Mouse (Mus musculus): ENCODE measurements around the gene Fbn1. TPM values are rescaled to one million over a fixed set of nuclear protein-coding genes. Genes with fewer than 3 reads are reported as not detected.
"Not testable (repeated sequence)": the region's sequence is repeated elsewhere in the genome, so short reads cannot be mapped to it uniquely, and the experiment has no call there.

Gene Fbn1
- polyA plus RNA-seq, 1 experiment from 2014 or later: 16.8 TPM

DNA sequence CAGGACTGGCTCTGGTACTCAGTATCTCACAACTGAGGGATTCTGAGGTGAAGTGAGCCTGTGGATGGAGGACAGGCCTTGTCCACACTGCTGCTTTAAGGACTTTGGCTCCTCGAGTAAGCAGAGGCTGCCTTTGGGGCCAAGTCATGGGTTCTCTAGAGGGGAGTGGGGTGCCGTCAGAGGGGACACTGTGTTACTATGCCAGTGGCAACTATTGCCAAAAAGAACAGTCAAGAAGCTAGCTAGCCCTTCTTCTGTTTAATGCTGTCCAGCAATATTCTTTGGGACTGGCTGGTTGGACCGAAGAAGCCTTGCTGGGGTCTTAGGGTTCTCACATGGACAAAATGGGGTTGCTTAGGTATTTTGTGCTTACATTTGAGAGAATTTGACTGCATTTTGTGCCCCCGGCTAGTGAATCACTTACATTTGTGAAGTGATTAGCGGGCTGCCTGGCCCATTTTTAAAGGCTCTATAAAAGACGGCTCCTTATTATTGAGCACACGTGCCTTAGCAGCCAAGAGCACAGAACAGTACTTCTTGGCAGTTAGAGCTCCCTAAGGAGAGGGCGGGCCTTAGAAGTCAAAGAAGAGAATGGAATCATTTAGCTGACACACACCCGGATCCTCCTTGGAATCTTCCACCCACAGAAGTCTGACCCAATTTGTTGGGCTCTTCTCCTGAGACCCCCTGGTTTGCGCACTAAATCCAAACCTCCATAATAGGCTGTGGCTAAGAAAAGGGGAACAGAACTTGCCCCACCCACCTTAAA, 217.4 kb downstream of the Fbn1 start:
- 0 out of 2 replicates have a peak, but pooled peaks cover 2% of the 10 kb centered on the region for H3K4me1 ChIP-seq (replicated peaks)
- no peaks in the 10 kb centered on the region for H3K27me3 ChIP-seq
- H3K4me2 ChIP-seq: no peak overlapping the region
- H3K9ac ChIP-seq: no peak overlapping the region
- no peaks in the 10 kb centered on the region for H3K36me3 ChIP-seq
- no peak for ATAC-seq (replicated peaks; ENCODE audit: insufficient number of reproducible peaks, insufficient read depth, low FRiP score, low read depth)
- 80% methylated on average over 10 of the region's 10 CpGs for WGBS
- no peak overlapping the region for H3K4me3 ChIP-seq
- no peaks in the 10 kb centered on the region for H3K9me3 ChIP-seq (replicated peaks)
- no peak overlapping the region for H3K27ac ChIP-seq

- Histone ChIP-seq H3K4me2 (no peak overlapping the region), H3K27me3 (no peaks in the 10 kb centered on the region), H3K9me3 (replicated peaks) (no peaks in the 10 kb centered on the region), H3K4me1 (replicated peaks) (no peaks in the 10 kb centered on the region), H3K4me3 (no peak overlapping the region), H3K27ac (no peak overlapping the region), H3K36me3 (no peaks in the 10 kb centered on the region), H3K9ac (no peak overlapping the region)
- ATAC-seq (replicated peaks; ENCODE audit: insufficient number of reproducible peaks, insufficient read depth, low FRiP score, low read depth): no peak
- 87% methylated on average over 4 of the region's 4 CpGs for WGBS
These were observed 222.0 kb downstream of the Fbn1 start for GRCm38 (mm10) chr2:125285777-125286176.

GRCm38 (mm10) chr2:125282334-125283206, 225.2 kb downstream of the Fbn1 start:
- no peak overlapping the region for H3K27ac ChIP-seq
- WGBS: 47% methylated on average over 14 of the region's 14 CpGs
- H3K4me1 ChIP-seq (replicated peaks): peaks cover 5% of the 10 kb centered on the region; the same call in 1 of the 2 replicates
- H3K4me3 ChIP-seq: no peak overlapping the region
- no peak for ATAC-seq (replicated peaks; ENCODE audit: insufficient number of reproducible peaks, insufficient read depth, low FRiP score, low read depth)
- no peaks in the 10 kb centered on the region for H3K27me3 ChIP-seq
- no peaks in the 10 kb centered on the region for H3K36me3 ChIP-seq
- peak overlapping the region; percentile 19; the same call in 1 of the 2 replicates for H3K4me2 ChIP-seq
- H3K9ac ChIP-seq: no peak overlapping the region
- H3K9me3 ChIP-seq (replicated peaks): no peaks in the 10 kb centered on the region

- not testable (repeated sequence) for H3K27me3 ChIP-seq; H3K4me2 ChIP-seq; H3K4me1 ChIP-seq (replicated peaks); H3K27ac ChIP-seq; H3K9ac ChIP-seq; H3K9me3 ChIP-seq (replicated peaks); ATAC-seq (replicated peaks; ENCODE audit: insufficient number of reproducible peaks, insufficient read depth, low FRiP score, low read depth); H3K4me3 ChIP-seq; H3K36me3 ChIP-seq
- WGBS: 64% methylated on average over 9 of the region's 9 CpGs
These were observed 227.8 kb downstream of the Fbn1 start for GRCm38 (mm10) chr2:125279995-125280394.

DNA sequence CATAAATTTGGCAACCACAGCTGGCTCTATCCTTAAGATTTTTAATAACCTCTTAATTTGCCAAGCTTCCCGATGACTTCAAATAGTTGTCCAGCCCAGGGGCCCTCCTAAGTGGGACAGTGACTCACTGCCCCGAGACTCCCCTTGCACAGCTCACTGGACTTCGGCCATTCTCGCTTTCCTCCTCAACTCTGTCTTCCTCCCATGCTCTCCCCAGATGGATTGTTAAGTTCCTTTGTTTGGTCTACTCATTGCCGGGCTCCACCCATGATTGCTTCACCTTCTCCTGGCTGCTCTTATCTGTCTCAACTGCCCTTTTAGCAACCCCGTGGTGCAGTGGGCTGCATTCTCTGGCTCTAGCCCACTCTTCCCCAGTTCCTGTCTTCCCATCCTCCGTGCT, 229.3 kb downstream of the Fbn1 start:
- WGBS: 52% methylated on average over 7 of the region's 7 CpGs
- no peak; the same call in 1 of the 2 replicates for ATAC-seq (replicated peaks; ENCODE audit: insufficient number of reproducible peaks, insufficient read depth, low FRiP score, low read depth)
- Histone ChIP-seq H3K27ac (no peak overlapping the region), H3K4me1 (replicated peaks) (peaks cover 5% of the 10 kb centered on the region; the same call in 1 of the 2 replicates), H3K9ac (no peak overlapping the region), H3K9me3 (replicated peaks) (no peaks in the 10 kb centered on the region), H3K36me3 (no peaks in the 10 kb centered on the region), H3K27me3 (no peaks in the 10 kb centered on the region), H3K4me2 (no peak overlapping the region), H3K4me3 (no peak overlapping the region)

- Histone ChIP-seq H3K9me3 (replicated peaks) (no peaks in the 10 kb centered on the region), H3K4me3 (no peak overlapping the region), H3K9ac (no peak overlapping the region), H3K27ac (no peak overlapping the region), H3K36me3 (no peaks in the 10 kb centered on the region), H3K4me1 (replicated peaks) (peaks cover 5% of the 10 kb centered on the region; the same call in 1 of the 2 replicates), H3K27me3 (no peaks in the 10 kb centered on the region), H3K4me2 (no peak overlapping the region)
- 82% methylated on average over 5 of the region's 5 CpGs for WGBS
- no peak for ATAC-seq (replicated peaks; ENCODE audit: insufficient number of reproducible peaks, insufficient read depth, low FRiP score, low read depth)
These were observed 231.1 kb downstream of the Fbn1 start for GRCm38 (mm10) chr2:125276692-125277091.

GRCm38 (mm10) chr2:125275617-125276016, 232.2 kb downstream of the Fbn1 start:
- WGBS: 61% methylated on average over 5 of the region's 5 CpGs
- H3K4me2 ChIP-seq: no peak overlapping the region
- H3K4me3 ChIP-seq: no peak overlapping the region
- H3K36me3 ChIP-seq: no peaks in the 10 kb centered on the region
- H3K27me3 ChIP-seq: no peaks in the 10 kb centered on the region
- H3K9ac ChIP-seq: no peak overlapping the region
- no peaks in the 10 kb centered on the region for H3K9me3 ChIP-seq (replicated peaks)
- no peak for ATAC-seq (replicated peaks; ENCODE audit: insufficient number of reproducible peaks, insufficient read depth, low FRiP score, low read depth)
- H3K4me1 ChIP-seq (replicated peaks): peaks cover 5% of the 10 kb centered on the region; the same call in 1 of the 2 replicates
- no peak overlapping the region for H3K27ac ChIP-seq

GRCm38 (mm10) chr2:125268876-125269275, 238.9 kb downstream of the Fbn1 start:
- Histone ChIP-seq H3K4me3 (no peak overlapping the region), H3K4me1 (replicated peaks) (no peaks in the 10 kb centered on the region; the same call in 1 of the 2 replicates), H3K9me3 (replicated peaks) (no peaks in the 10 kb centered on the region), H3K4me2 (no peak overlapping the region), H3K27me3 (no peaks in the 10 kb centered on the region), H3K27ac (no peak overlapping the region), H3K36me3 (no peaks in the 10 kb centered on the region), H3K9ac (no peak overlapping the region)
- ATAC-seq (replicated peaks; ENCODE audit: insufficient number of reproducible peaks, insufficient read depth, low FRiP score, low read depth): no peak
- WGBS: 60% methylated on average over 1 of the region's 1 CpGs

DNA sequence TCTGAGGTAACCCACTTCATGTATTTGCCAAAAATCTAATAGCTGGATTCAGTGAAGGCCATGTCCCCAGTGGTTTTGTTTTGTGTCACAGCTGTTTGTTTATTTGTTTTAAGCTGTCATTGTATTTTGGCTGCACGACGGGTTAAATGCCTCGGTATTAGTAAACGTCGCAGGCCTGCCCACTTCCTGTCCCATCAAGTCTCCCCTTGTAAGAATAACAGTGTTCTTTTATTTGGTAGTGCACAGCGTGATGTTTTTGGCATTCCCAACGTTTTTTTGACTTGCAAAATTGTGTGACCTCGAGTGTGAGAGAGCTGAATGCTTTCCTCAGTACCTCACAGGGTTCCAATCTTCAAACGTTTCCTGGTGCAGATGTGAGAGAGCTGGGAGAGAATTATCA, 244.0 kb downstream of the Fbn1 start:
- Histone ChIP-seq H3K27ac (no peak overlapping the region), H3K4me3 (no peak overlapping the region), H3K27me3 (no peaks in the 10 kb centered on the region), H3K9me3 (replicated peaks) (no peaks in the 10 kb centered on the region), H3K36me3 (no peaks in the 10 kb centered on the region), H3K4me2 (no peak overlapping the region), H3K9ac (no peak overlapping the region), H3K4me1 (replicated peaks) (peaks cover 3% of the 10 kb centered on the region; the same call in 1 of the 2 replicates)
- WGBS: 19% methylated on average over 9 of the region's 9 CpGs
- no peak for ATAC-seq (replicated peaks; ENCODE audit: insufficient number of reproducible peaks, insufficient read depth, low FRiP score, low read depth)

GRCm38 (mm10) chr2:125263056-125263455, 244.7 kb downstream of the Fbn1 start:
- Histone ChIP-seq H3K27me3 (no peaks in the 10 kb centered on the region), H3K4me1 (replicated peaks) (peaks cover 3% of the 10 kb centered on the region; the same call in 1 of the 2 replicates), H3K27ac (no peak overlapping the region), H3K9me3 (replicated peaks) (no peaks in the 10 kb centered on the region), H3K4me2 (no peak overlapping the region), H3K4me3 (no peak overlapping the region), H3K9ac (no peak overlapping the region), H3K36me3 (peaks cover 3% of the 10 kb centered on the region; the same call in 1 of the 2 replicates)
- WGBS: 18% methylated on average over 5 of the region's 5 CpGs
- ATAC-seq (replicated peaks; ENCODE audit: insufficient number of reproducible peaks, insufficient read depth, low FRiP score, low read depth): no peak; the same call in 1 of the 2 replicates

DNA sequence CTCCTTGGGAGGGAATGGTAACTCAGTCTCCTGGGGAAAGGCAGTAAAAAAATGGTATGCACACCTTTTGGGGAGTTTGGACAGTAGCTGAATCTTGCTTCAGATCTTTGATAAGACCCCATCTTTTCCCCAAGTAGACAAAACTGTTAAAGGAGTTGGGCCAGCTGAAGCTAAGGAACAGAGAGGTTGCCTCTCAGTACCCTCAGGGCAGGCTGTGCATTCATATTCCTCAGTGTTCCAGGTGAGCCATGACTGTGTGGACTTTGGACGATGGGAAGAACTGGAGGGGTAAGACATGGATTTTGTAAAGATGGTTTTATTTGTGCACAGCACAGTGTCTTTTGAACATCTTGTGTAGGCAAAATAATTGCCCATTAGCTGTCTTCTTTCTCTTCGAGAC, 247.5 kb downstream of the Fbn1 start:
- 78% methylated on average over 2 of the region's 2 CpGs for WGBS
- no peaks in the 10 kb centered on the region for H3K9me3 ChIP-seq (replicated peaks)
- no peaks in the 10 kb centered on the region for H3K27me3 ChIP-seq
- peaks cover 21% of the 10 kb centered on the region for H3K36me3 ChIP-seq
- no peak overlapping the region for H3K4me2 ChIP-seq
- H3K4me3 ChIP-seq: no peak overlapping the region
- H3K27ac ChIP-seq: no peak overlapping the region
- H3K9ac ChIP-seq: no peak overlapping the region
- ATAC-seq (replicated peaks; ENCODE audit: insufficient number of reproducible peaks, insufficient read depth, low FRiP score, low read depth): no peak
- H3K4me1 ChIP-seq (replicated peaks): peaks cover 3% of the 10 kb centered on the region; the same call in 1 of the 2 replicates

All from heart, embryonic 15.5 days (tissue).